Mouse (Mus musculus): ENCODE data around the gene Fam129a. TPM values are rescaled to one million over a fixed set of nuclear protein-coding genes. Genes with fewer than 3 reads are reported as not detected.
A peak's percentile ranks its signal among the peaks of the same experiment; 100 is the strongest.
"Not testable (repeated sequence)": the region's sequence is repeated elsewhere in the genome, so short reads cannot be mapped to it uniquely, and the experiment has no call there.

The Fam129a gene
- total and polyA plus RNA-seq, 2 experiments from 2014 or later: 1.7 to 2.6 TPM

GRCm38 (mm10) chr1:151685666-151686309 lies 114.8 kb downstream of the Fam129a start:
- no peak for TF ChIP-seq CTCF (IDR thresholded peaks at IDR 0.05; ENCODE audit: low read depth)
- ATAC-seq: no peak
- Histone ChIP-seq H3K36me3 (ENCODE audit: insufficient read depth, low read length) (no peaks in the 10 kb centered on the region), H3K4me1 (ENCODE audit: insufficient read depth, low read length) (peaks cover 7% of the 10 kb centered on the region; the same call in 1 of the 2 replicates), H3K9ac (replicated peaks; ENCODE audit: low read length) (no peak overlapping the region), H3K4me3 (ENCODE audit: low read length) (no peak overlapping the region), H3K27ac (no peak overlapping the region), H3K9me3 (ENCODE audit: low read length) (no peaks in the 10 kb centered on the region), H3K4me2 (ENCODE audit: low read depth, low read length) (no peak overlapping the region), H3K27me3 (ENCODE audit: insufficient read depth, low read length) (no peaks in the 10 kb centered on the region)
- no peak for DNase-seq (ENCODE audit: low spot score)
- WGBS: 15% methylated on average over 12 of the region's 12 CpGs

GRCm38 (mm10) chr1:151686696-151687095 lies 115.7 kb downstream of the Fam129a start:
- ATAC-seq: no peak
- TF ChIP-seq CTCF (IDR thresholded peaks at IDR 0.05; ENCODE audit: low read depth): no peak
- peaks cover 7% of the 10 kb centered on the region; the same call in 1 of the 2 replicates for H3K4me1 ChIP-seq (ENCODE audit: insufficient read depth, low read length)
- DNase-seq (ENCODE audit: low spot score): no peak
- no peaks in the 10 kb centered on the region for H3K27me3 ChIP-seq (ENCODE audit: insufficient read depth, low read length)
- no peak overlapping the region for H3K9ac ChIP-seq (replicated peaks; ENCODE audit: low read length)
- H3K4me3 ChIP-seq (ENCODE audit: low read length): no peak overlapping the region
- 68% methylated on average over 8 of the region's 8 CpGs for WGBS
- H3K9me3 ChIP-seq (ENCODE audit: low read length): no peaks in the 10 kb centered on the region
- H3K36me3 ChIP-seq (ENCODE audit: insufficient read depth, low read length): no peaks in the 10 kb centered on the region
- no peak overlapping the region for H3K27ac ChIP-seq
- H3K4me2 ChIP-seq (ENCODE audit: low read depth, low read length): no peak overlapping the region

DNA sequence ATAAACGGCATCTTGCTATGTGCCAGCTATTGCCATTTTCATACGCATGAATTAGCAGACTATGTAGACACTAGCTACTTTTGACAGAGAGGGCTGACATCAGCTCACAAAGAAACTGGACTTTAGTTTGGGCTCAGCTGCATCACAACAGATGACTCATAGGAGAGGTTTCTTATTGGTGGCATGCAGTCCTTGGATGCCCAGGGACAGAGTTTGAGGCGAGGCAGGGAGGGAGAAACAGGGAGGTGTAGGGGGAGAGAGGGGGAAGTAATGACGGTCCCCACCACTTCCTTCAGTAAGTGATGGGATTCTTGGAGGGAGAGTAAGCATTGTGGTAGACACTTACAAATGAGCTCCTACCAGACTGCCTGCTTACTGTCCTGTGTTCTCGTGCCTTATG lies 118.0 kb downstream of the Fam129a start:
- Histone ChIP-seq H3K4me3 (ENCODE audit: low read length) (no peak overlapping the region), H3K9ac (replicated peaks; ENCODE audit: low read length) (no peak overlapping the region), H3K4me2 (ENCODE audit: low read depth, low read length) (no peak overlapping the region), H3K36me3 (ENCODE audit: insufficient read depth, low read length) (no peaks in the 10 kb centered on the region), H3K27ac (no peak overlapping the region), H3K9me3 (ENCODE audit: low read length) (no peaks in the 10 kb centered on the region), H3K27me3 (ENCODE audit: insufficient read depth, low read length) (no peaks in the 10 kb centered on the region), H3K4me1 (ENCODE audit: insufficient read depth, low read length) (peaks cover 7% of the 10 kb centered on the region; the same call in 1 of the 2 replicates)
- no peak for TF ChIP-seq CTCF (IDR thresholded peaks at IDR 0.05; ENCODE audit: low read depth)
- no peak for DNase-seq (ENCODE audit: low spot score)
- 64% methylated on average over 5 of the region's 5 CpGs for WGBS
- ATAC-seq: no peak

DNA sequence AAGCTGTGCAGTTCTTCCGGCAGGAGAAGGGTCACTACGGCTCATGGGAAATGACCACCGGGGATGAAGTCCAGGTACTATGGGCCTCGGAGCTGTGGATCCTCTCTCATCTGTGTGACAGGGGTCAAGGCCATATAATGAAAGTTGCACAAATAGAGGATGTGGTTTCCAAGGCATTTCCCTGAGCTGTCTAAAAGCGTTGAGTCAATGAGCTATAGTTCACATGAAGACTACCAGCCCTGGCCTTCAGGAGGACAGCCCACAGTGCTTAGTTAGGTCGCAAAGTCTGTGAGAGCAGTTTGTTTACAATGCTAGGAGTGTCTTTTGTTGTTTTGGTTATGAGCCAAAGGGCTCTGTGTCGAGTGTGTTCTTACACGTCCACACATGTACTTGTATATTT lies 118.6 kb downstream of the Fam129a start:
- Histone ChIP-seq H3K27ac (no peak overlapping the region), H3K4me2 (ENCODE audit: low read depth, low read length) (no peak overlapping the region), H3K9me3 (ENCODE audit: low read length) (no peaks in the 10 kb centered on the region), H3K4me1 (ENCODE audit: insufficient read depth, low read length) (peaks cover 7% of the 10 kb centered on the region; the same call in 1 of the 2 replicates), H3K4me3 (ENCODE audit: low read length) (no peak overlapping the region), H3K9ac (replicated peaks; ENCODE audit: low read length) (no peak overlapping the region), H3K27me3 (ENCODE audit: insufficient read depth, low read length) (no peaks in the 10 kb centered on the region), H3K36me3 (ENCODE audit: insufficient read depth, low read length) (no peaks in the 10 kb centered on the region)
- no peak for TF ChIP-seq CTCF (IDR thresholded peaks at IDR 0.05; ENCODE audit: low read depth)
- DNase-seq (ENCODE audit: low spot score) (no peak), ATAC-seq (no peak)
- 75% methylated on average over 8 of the region's 8 CpGs for WGBS

DNA sequence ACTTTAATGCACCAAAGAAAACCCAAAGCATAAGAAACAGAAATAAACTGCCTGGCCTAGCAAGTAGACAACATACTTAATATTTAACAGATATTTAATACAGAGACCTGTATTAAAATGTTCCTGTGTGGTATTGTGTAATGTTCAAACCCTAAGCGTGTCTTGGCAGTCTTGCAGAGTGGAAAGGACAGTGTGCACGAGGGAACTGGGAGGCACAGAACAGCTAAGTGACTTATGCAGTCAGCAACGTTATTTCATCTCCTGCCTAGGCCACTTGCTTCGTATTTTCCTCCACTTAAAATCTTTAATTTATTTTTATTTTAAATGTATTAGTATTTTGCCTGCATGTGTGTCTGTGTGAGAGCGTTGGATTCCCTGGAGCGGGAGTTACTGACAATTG lies 119.1 kb downstream of the Fam129a start:
- peaks cover 7% of the 10 kb centered on the region; the same call in 1 of the 2 replicates for H3K4me1 ChIP-seq (ENCODE audit: insufficient read depth, low read length)
- H3K9me3 ChIP-seq (ENCODE audit: low read length): no peaks in the 10 kb centered on the region
- no peak overlapping the region for H3K4me3 ChIP-seq (ENCODE audit: low read length)
- DNase-seq (ENCODE audit: low spot score): no peak
- H3K4me2 ChIP-seq (ENCODE audit: low read depth, low read length): no peak overlapping the region
- no peak overlapping the region for H3K9ac ChIP-seq (replicated peaks; ENCODE audit: low read length)
- H3K27ac ChIP-seq: no peak overlapping the region
- ATAC-seq: no peak
- no peak for TF ChIP-seq CTCF (IDR thresholded peaks at IDR 0.05; ENCODE audit: low read depth)
- H3K27me3 ChIP-seq (ENCODE audit: insufficient read depth, low read length): no peaks in the 10 kb centered on the region
- 77% methylated on average over 6 of the region's 6 CpGs for WGBS
- H3K36me3 ChIP-seq (ENCODE audit: insufficient read depth, low read length): no peaks in the 10 kb centered on the region

GRCm38 (mm10) chr1:151690583-151691193 lies 119.7 kb downstream of the Fam129a start:
- 73% methylated on average over 7 of the region's 7 CpGs for WGBS
- Histone ChIP-seq H3K27me3 (ENCODE audit: insufficient read depth, low read length) (no peaks in the 10 kb centered on the region), H3K9ac (replicated peaks; ENCODE audit: low read length) (no peak overlapping the region), H3K9me3 (ENCODE audit: low read length) (no peaks in the 10 kb centered on the region), H3K4me1 (ENCODE audit: insufficient read depth, low read length) (peaks cover 5% of the 10 kb centered on the region; the same call in 1 of the 2 replicates), H3K4me2 (ENCODE audit: low read depth, low read length) (no peak overlapping the region), H3K4me3 (ENCODE audit: low read length) (no peak overlapping the region), H3K27ac (no peak overlapping the region), H3K36me3 (ENCODE audit: insufficient read depth, low read length) (no peaks in the 10 kb centered on the region)
- no peak for TF ChIP-seq CTCF (IDR thresholded peaks at IDR 0.05; ENCODE audit: low read depth)
- ATAC-seq (no peak), DNase-seq (ENCODE audit: low spot score) (no peak)

GRCm38 (mm10) chr1:151692867-151693266 lies 121.9 kb downstream of the Fam129a start:
- H3K36me3 ChIP-seq (ENCODE audit: insufficient read depth, low read length); ATAC-seq; H3K27ac ChIP-seq; H3K4me3 ChIP-seq (ENCODE audit: low read length); H3K27me3 ChIP-seq (ENCODE audit: insufficient read depth, low read length); H3K9ac ChIP-seq (replicated peaks; ENCODE audit: low read length); H3K4me2 ChIP-seq (ENCODE audit: low read depth, low read length); H3K9me3 ChIP-seq (ENCODE audit: low read length); H3K4me1 ChIP-seq (ENCODE audit: insufficient read depth, low read length): not testable (repeated sequence)
- 47% methylated on average over 6 of the region's 6 CpGs for WGBS
- peak; percentile 26 for DNase-seq (ENCODE audit: low spot score)

Measured in hindbrain, postnatal 0 days (tissue).